Mouse (Mus musculus) effector memory CD4-positive, alpha-beta T cell, adult 5 months (primary cell): ENCODE data around the gene Cyren. TPM values are rescaled to one million over a fixed set of nuclear protein-coding genes. Genes with fewer than 3 reads are reported as not detected.

Experiments
- polyA plus RNA-seq: library from polyadenylated mRNA; unstranded; fragments of 100-300 nt; shearing (Covaris generic); gene quantifications from one replicate; pipeline ENCODE4 v1.2.1, GENCODE M21; 2017

The Cyren gene
- polyA plus RNA-seq: 3.6 TPM

DNA sequence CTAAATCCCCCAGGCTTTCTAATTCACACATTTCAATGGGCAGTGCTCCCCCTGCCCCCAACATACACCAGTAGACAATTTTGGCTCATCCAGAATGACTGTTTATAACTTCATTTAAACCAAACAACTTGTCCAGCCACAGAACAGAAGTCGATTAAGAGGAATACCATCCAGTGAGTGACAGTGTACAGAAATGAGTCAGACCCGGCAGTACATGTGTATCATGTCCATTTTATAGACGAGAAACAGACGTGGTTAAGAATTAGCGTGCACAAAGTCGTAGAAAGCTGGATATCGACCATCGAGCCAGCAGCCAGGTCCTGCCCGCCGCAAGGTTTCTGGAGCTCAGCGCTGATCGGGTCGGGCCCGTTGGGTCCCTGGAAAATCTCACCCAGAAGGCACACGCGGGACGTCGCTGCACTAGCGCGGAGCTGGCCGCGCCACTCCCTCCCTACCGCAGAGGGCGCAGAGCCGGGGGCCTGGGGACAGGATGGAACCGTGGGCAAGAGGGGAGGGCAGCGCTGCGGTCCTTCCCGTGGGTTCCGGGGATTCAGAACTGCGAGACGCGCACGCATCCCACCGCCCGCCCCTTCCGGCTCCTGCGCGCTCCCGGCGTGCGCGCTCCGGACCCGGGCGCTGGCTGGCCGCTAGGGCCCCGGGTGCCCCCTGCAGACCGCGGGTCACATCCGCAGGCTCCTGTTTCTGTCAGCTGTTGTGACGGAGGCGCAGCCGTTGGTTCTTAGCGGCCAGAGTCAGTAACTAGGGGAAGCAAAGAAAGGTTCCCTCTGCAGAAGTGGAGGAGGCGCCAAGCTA is at the start of gene Cyren:
Gene Cyren, minus strand, starts transcription at position 552 of the 813 bp plus-strand sequence.

DNA sequence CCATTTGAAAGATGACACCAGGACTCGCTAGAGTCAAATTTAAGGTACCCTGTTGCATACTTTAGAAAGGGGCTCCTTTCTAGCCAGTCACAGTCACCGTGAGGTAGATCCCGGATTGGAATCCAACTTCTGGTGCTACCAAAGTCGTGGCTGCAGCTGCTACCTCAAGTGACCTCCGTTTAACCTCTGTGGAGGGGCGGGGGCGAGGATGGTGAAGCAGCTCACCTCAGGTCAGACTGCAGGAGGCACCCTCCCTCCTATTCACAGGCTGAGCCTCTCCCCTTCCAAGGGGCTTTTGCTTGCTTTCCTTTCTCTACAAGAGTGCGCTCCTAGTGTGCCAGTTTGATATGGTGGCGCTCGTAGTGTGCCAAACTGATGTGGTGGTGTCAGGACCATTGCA is 42.1 kb upstream of the Cyren start, which contains the start of gene Stra8:
Gene Stra8, plus strand, starts transcription at position 208 of the 400 bp plus-strand sequence.

DNA sequence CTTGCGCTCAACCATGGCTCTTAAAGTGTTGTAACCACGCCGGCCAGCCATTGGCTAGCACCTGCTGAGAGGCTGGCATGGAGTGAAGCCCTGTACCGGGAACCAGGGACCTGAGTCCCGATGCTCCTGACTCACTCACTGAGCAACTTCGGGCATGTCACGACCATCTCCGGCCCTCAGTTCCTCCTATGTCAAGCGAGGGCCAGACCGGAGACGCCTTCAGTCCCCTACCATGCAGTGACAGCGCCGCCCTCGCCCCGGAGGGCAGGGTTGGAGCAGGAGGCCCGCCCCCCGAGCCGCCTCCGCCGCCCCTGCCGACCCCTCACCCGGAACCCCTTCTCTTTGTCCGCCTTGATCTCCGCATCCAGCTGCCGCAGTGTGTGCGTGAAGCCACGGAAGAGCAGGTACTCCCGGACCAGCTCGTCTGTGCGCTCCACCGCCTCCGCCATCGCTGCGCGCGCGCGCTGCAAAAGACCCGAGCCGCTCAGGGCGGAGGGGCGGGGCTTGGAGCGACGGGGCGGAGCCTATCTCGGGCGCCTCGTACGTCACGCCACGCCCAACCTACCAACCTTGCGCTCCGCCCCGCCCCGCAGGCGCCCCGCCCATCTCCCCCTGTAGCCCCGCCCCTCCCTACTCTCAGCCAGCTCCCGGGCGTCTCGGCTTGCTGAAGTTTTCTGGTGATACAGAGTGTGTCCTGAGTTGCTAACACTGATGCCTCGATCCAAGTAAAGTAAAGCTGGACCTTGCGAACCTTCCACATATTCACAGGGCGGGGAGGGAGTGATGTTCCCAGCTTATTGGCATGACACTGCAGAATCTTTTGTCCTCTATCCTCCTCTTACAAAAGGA is 32.7 kb upstream of the Cyren start, which contains the start of gene Wdr91:
Gene Wdr91, minus strand, starts transcription at position 506 of the 849 bp plus-strand sequence.

DNA sequence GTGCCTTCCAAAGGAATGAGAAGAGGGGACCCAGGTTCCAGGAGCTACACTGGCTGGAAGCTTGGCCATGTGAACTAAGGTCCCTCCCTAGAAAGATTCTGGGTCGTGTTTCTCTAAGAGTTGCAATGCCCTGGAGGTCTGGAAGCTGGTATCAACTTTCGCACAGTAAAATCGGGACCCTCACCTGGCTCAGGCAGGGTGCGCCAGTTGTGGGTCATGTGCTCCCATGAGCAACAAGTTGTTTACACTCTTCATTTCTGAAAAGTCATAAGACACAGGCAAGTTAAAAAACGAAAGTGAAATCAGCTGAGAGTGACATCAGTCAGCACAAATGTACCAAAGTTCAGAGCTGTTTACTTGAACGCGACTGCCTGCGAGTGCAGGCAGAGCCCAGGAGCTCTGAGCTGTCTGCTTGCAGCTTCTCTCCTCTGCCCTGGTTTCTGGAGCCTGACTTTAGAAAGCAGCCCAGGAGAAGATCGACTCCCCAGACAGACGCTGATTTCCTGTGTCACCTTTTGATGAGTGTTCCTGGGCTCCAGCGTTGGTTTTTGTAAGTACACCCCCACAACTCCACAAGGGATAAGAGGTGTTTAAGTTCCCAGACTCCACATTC is 15.0 kb downstream of the Cyren start, which contains the start of gene Tmem140:
Gene Tmem140, plus strand, starts transcription at position 356 of the 613 bp plus-strand sequence.

Other genes with a start within 250 kb of the Cyren start
- 1.5 TPM for gene Agbl3, start 97.6 kb downstream of the Cyren start, polyA plus RNA-seq
- 11.4 TPM for gene Tmem140, start 14.9 kb downstream of the Cyren start, polyA plus RNA-seq
- gene Wdr91, start 32.8 kb upstream of the Cyren start, polyA plus RNA-seq: 20.4 TPM
- gene Stra8, start 42.1 kb upstream of the Cyren start, polyA plus RNA-seq: not detected
- 0.22 TPM for gene Slc23a4, start 110.3 kb upstream of the Cyren start, polyA plus RNA-seq